Comparison of ENCODE assay signal across 8 mouse cellular contexts in the genomic region with DNA sequence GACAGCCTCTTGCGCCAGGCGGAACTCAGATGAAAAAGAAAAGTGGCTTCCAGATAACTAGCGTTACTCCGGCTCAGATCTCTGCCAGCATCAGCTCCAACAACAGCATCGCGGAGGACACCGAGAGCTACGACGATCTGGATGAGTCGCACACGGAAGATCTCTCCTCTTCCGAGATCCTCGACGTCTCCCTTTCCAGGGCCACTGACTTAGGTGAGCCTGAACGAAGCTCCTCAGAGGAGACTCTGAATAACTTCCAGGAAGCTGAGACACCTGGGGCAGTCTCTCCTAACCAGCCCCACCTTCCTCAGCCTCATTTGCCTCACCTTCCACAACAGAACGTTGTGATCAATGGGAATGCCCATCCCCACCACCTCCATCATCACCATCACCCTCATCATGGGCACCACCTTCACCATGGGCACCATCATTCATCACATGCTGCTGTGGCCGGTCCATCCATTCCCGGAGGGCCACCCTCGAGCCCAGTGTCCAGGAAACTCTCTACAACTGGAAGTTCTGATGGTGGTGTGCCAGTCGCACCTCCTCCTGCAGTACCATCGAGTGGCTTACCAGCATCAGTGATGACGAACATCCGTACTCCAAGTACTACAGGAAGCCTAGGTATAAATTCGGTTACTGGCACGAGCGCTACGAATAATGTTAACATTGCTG. TPM values are rescaled to one million over a fixed set of nuclear protein-coding genes. Genes with fewer than 3 reads are reported as not detected.
A peak's percentile ranks its signal among the peaks of the same experiment; 100 is the strongest.
DNase-seq lines count a peak whose midpoint lies in the region; ATAC-seq lines count a peak whose summit lies in the region.

No protein-coding gene starts in this region.

- H3K4me2 ChIP-seq in kidney, embryonic 16.5 days (replicated peaks; ENCODE audit: low read depth, low read length): peak overlapping the region; percentile 91
- H3K4me2 ChIP-seq in embryonic facial prominence, embryonic 12.5 days (replicated peaks): peak overlapping the region; percentile 82
- H3K4me2 ChIP-seq in hindbrain, embryonic 14.5 days (replicated peaks): peak overlapping the region; percentile 88
- H3K4me2 ChIP-seq in midbrain, embryonic 14.5 days (ENCODE audit: low read length): peak overlapping the region; percentile 68

- DNase-seq in kidney, postnatal 4 days: no peak
- no peak for DNase-seq in hindbrain, embryonic 14.5 days (ENCODE audit: low spot score)
- DNase-seq in midbrain, embryonic 14.5 days: no peak
- DNase-seq in urinary bladder, postnatal 36 days (ENCODE audit: low spot score in 2 of 2): no peak
- DNase-seq in thymus, postnatal 0 days (ENCODE audit: low spot score): no peak
- no peak for DNase-seq in left cerebral cortex, postnatal 36 days (ENCODE audit: low spot score in 2 of 2)

- H3K4me3 ChIP-seq in kidney, embryonic 16.5 days (ENCODE audit: low read length): peak overlapping the region; percentile 85
- H3K4me3 ChIP-seq in embryonic facial prominence, embryonic 12.5 days: peak overlapping the region; percentile 95
- H3K4me3 ChIP-seq in hindbrain, embryonic 14.5 days (replicated peaks; ENCODE audit: low read length): peak overlapping the region; percentile 92
- peak overlapping the region; percentile 91 for H3K4me3 ChIP-seq in midbrain, embryonic 14.5 days (replicated peaks; ENCODE audit: low read depth, low read length)

- H3K9me3 ChIP-seq in kidney, embryonic 16.5 days (ENCODE audit: low read length): no peaks in the 10 kb centered on the region
- H3K9me3 ChIP-seq in embryonic facial prominence, embryonic 12.5 days: no peaks in the 10 kb centered on the region
- H3K9me3 ChIP-seq in hindbrain, embryonic 14.5 days (ENCODE audit: control insufficient read depth, low read length): no peaks in the 10 kb centered on the region
- H3K9me3 ChIP-seq in midbrain, embryonic 14.5 days (ENCODE audit: control insufficient read depth, low read length): no peaks in the 10 kb centered on the region

- peak overlapping the region; percentile 99; the same call in 1 of the 2 replicates for H3K27ac ChIP-seq in kidney, embryonic 16.5 days (ENCODE audit: low read length)
- peak overlapping the region; percentile 100 for H3K27ac ChIP-seq in embryonic facial prominence, embryonic 12.5 days
- peak overlapping the region; percentile 100 for H3K27ac ChIP-seq in hindbrain, embryonic 14.5 days
- H3K27ac ChIP-seq in midbrain, embryonic 14.5 days (replicated peaks; ENCODE audit: low read depth, low read length): peak overlapping the region; percentile 100

- WGBS in kidney, embryonic 16.5 days: 45% methylated on average over 27 of the region's 27 CpGs
- WGBS in embryonic facial prominence, embryonic 12.5 days: 52% methylated on average over 27 of the region's 27 CpGs
- WGBS in hindbrain, embryonic 14.5 days: 35% methylated on average over 27 of the region's 27 CpGs
- WGBS in midbrain, embryonic 14.5 days: 42% methylated on average over 27 of the region's 27 CpGs

- ATAC-seq in kidney, embryonic 16.5 days (ENCODE audit: low FRiP score, low TSS enrichment): no peak
- no peak for ATAC-seq in embryonic facial prominence, embryonic 12.5 days (ENCODE audit: insufficient number of reproducible peaks, insufficient read depth, low FRiP score, low TSS enrichment)
- ATAC-seq in hindbrain, embryonic 14.5 days (ENCODE audit: low FRiP score): no peak
- ATAC-seq in midbrain, embryonic 14.5 days (ENCODE audit: low FRiP score, low TSS enrichment): no peak

- H3K9ac ChIP-seq in kidney, embryonic 16.5 days (replicated peaks; ENCODE audit: low read length): peak overlapping the region; percentile 98
- peak overlapping the region; percentile 99 for H3K9ac ChIP-seq in embryonic facial prominence, embryonic 12.5 days
- peak overlapping the region; percentile 99 for H3K9ac ChIP-seq in hindbrain, embryonic 14.5 days
- peak overlapping the region; percentile 99 for H3K9ac ChIP-seq in midbrain, embryonic 14.5 days (replicated peaks; ENCODE audit: low read length)

- H3K4me1 ChIP-seq in kidney, embryonic 16.5 days (ENCODE audit: insufficient read depth, low read length): peaks cover 43% of the 10 kb centered on the region
- peaks cover 42% of the 10 kb centered on the region for H3K4me1 ChIP-seq in embryonic facial prominence, embryonic 12.5 days
- H3K4me1 ChIP-seq in hindbrain, embryonic 14.5 days (replicated peaks; ENCODE audit: control insufficient read depth, insufficient read depth, low read length): peaks cover 52% of the 10 kb centered on the region
- peaks cover 44% of the 10 kb centered on the region for H3K4me1 ChIP-seq in midbrain, embryonic 14.5 days (ENCODE audit: control insufficient read depth, insufficient read depth, low read length)

- intact Hi-C loops in left cerebral cortex, postnatal 36 days (cut with DNase I): loop anchor here (5.0 to 10.0 kb wide), 3 partner anchors 36 to 452 kb away; no protein-coding TSS in a partner anchor

- H3K27me3 ChIP-seq in kidney, embryonic 16.5 days (ENCODE audit: insufficient read depth, low read length): no peaks in the 10 kb centered on the region
- H3K27me3 ChIP-seq in embryonic facial prominence, embryonic 12.5 days: no peaks in the 10 kb centered on the region
- H3K27me3 ChIP-seq in hindbrain, embryonic 14.5 days (ENCODE audit: control insufficient read depth, insufficient read depth, low read length): no peaks in the 10 kb centered on the region
- H3K27me3 ChIP-seq in midbrain, embryonic 14.5 days (ENCODE audit: control insufficient read depth, insufficient read depth, low read length): no peaks in the 10 kb centered on the region

- peaks cover 17% of the 10 kb centered on the region for H3K36me3 ChIP-seq in kidney, embryonic 16.5 days (ENCODE audit: insufficient read depth, low read length)
- H3K36me3 ChIP-seq in embryonic facial prominence, embryonic 12.5 days: peaks cover 29% of the 10 kb centered on the region
- peaks cover 28% of the 10 kb centered on the region for H3K36me3 ChIP-seq in hindbrain, embryonic 14.5 days (replicated peaks; ENCODE audit: control insufficient read depth, insufficient read depth)
- H3K36me3 ChIP-seq in midbrain, embryonic 14.5 days (ENCODE audit: control insufficient read depth, insufficient read depth, low read length): peaks cover 33% of the 10 kb centered on the region

RNA-seq across cellular contexts. Expression of gene Tsc22d1, which starts 1.7 kb away (rescaled TPM):
- 1,044 and 1,092 TPM in 2 replicates for polyA plus RNA-seq in kidney, embryonic 16.5 days (2015; fragmentation: Nextera tagmentation; extraction: Ambion mirVana)
- 597 and 789 TPM in 2 replicates for polyA plus RNA-seq in embryonic facial prominence, embryonic 12.5 days (2016; fragmentation: Nextera tagmentation; extraction: Ambion mirVana)
- 891 and 894 TPM in 2 replicates for polyA plus RNA-seq in hindbrain, embryonic 14.5 days (2014; fragmentation: Nextera tagmentation; extraction: Ambion mirVana)
- 792 and 872 TPM in 2 replicates for polyA plus RNA-seq in midbrain, embryonic 14.5 days (2014; fragmentation: Nextera tagmentation; extraction: Ambion mirVana)
- 320 and 360 TPM in 2 replicates for polyA plus RNA-seq in thymus, postnatal 0 days (2015; fragmentation: Nextera tagmentation; extraction: Ambion mirVana)
- 100 to 1,000 TPM; 600 to 618 TPM for total RNA-seq in left cerebral cortex, postnatal 36 days (2021)
